Mouse (Mus musculus) B cell, adult 62 days (primary cell): Measurements from ENCODE around the gene Car14. TPM values are rescaled to one million over a fixed set of nuclear protein-coding genes. Genes with fewer than 3 reads are reported as not detected.

Experiments
- total RNA-seq: library from RNA; stranded (reverse); gene quantifications from 4 replicates; pipeline ENCODE4 v1.2.4, GENCODE M21; 2023

Car14 gene
- not detected in 4 replicates for total RNA-seq

DNA sequence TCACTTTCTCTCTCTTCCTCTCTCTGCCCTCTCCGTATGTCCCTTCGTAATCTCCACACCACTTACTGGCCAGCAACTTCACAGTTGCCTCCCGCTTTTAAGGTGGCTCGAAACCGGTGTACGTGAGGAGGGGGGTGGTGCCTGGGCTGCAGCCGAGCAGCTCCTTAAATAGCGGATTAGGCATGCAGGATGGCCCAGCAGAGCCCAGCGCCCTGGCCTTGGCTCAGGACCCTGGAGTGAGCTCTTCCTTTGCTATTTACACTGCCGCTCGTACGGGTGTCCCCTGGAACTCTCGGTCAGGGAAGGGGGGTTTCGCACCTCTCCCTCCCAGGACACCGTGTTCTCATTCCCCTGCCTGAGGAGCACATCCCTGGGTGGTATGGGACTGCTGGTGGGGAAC, at the start of gene Car14:
Gene Car14 (minus strand): TSS at position 124 of the 400 bp plus-strand sequence.

DNA sequence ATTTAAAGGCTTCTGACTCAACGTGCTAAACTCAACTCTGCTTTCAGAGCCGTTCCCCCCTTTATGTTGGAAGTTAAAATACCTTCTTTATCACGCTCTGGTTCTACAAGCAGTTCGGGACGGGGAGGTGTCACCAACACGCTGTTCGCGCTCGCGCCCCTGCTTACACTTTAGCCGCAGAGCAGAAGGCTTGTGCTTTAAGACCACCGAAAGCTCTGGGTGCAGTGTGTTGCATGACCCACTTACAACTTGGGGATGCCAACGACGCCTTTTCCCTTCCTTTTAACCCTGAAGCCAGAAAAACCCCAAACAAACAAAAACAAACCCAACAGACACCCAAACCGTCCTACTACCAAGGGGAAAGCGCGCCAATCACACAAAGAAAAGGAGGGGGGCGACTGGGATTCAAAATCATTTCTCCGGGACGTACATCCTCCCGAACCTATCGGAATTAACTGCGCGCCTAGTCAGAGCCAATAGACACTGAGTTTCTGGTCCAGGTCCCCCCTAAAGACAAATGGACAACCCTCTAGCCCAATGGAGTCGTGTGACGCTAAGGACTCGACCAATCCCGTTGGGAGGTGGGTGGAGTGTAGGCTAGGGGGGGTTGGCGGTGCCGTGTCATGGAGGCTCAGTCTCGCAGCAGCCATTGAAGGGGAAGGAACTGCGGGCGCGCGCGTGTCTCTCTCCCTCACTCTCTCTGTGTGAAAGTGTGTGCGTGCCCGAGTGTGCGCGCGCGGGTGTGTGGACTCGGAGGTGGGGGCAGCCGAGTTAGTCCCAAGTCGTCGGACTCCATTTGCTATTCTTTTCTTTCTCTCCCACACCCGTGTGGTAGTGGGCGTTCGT, 24.4 kb upstream of the Car14 start, which contains the start of gene Anp32e:
Gene Anp32e (plus strand): TSS at position 589 of the 846 bp plus-strand sequence.

DNA sequence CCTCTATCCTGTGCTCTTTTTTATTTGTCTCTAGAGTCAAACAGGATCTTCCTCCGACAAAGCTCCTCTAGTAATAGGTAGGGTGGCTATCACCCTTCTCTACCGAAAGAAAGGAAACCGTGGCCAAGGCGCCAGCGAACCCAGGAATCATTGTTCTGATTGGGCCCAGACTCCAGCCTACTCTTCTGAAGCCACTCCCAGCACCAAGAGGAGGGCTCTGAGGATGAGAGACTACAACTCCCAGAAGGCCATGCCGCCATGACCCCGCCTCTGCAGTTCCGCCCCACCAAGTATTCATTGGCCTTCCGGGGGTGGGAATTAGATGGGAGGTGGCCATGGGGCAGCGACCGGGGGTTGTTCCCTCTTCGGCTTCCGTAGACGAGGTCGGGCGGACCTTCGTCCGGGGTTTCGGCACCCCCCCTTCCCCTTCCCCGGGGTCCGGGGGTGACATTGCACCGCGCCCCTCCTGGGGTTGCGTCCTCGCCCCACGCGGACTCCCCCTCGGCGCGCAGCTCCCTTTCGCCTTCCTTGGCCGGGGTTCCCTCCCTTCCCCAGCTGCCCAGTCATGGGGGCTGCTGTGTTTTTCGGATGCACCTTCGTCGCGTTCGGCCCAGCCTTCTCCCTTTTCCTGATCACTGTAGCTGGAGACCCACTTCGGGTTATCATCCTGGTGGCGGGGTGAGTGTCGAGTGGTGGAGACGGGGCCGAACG, 10.7 kb downstream of the Car14 start, which contains the start of gene Aph1a:
Gene Aph1a (plus strand): TSS at position 364 of the 711 bp plus-strand sequence.

DNA sequence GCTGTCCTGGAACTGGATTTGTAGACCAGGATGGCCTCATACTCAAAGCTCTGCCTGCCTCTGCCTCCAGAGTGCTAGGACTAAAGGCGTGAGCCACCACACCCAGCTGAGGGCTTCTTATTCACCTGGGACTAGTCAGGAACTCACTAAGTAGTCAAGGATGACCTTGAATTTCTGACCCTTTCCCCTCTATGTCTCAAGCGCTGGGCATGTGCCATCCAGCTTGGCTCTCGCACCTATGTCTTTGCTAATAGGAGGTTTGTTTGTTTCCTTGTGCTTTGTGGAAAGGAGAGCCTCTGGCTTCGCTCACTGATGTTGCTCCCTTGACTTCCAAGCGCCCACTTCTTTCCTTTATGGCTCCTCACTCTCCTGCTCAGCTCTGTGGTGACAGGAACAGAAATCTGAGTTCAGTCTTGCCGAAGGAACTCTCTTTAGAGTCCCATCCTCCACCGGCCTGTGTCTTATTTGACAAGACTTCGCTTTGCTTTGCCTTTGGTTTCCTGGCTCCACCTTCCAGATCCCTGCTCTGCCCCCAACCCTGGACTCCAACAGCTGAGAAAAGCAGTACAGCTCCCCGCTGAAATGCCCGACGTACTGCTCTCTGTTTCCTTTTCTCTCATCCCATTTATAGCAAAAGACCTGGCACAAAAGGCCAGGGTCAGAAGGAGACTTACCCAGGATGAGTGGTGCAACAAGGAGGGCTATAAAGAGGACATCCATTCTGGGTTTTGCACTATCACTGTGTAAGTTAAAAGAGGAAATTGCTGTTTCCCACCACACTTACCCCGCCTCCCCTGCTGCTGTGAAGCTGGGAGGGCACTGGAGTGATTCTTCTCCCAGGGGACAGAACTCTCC, 13.1 kb downstream of the Car14 start, which contains the start of gene BC028528:
Gene BC028528 (minus strand): TSS at position 795 of the 855 bp plus-strand sequence.

DNA sequence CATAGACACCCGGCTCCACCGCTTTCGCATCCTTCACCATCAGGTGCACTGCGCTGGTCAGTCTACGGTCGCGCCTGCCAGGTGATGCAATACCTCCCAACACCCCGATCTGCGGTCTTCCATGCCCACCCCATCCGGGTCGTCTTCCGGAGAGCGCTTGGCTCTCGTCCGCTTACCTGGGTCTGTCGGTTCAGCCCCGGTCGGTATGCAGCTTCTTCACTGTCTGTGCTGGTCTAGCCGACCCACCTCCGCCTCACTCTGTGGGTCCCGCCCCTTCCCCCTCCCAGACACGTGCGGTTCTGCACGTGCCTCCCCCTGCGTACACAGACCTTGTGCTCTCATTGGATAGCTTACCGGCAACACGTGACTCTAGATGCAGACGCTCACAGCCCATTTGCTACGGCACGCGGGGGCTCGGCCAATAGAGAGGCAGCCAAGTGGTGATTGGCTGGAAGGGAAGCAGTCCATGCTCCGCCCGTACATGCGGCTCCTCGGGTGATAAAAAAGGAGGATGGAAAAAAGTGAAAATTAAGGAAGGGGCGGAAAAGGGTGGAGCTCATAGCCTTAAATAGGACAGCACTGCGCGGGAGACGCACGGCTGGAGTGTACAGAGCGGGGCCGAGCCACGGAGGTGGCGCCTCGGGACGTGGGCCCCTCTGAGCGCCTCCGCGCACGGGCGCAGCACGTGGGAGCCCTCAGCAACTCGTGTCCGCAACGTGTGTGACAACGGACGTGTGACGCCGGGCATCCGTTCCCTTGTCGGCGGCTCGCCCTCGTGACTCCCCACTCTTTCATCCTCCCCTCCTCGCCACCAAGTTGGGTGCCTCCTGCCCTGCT, 22.3 kb downstream of the Car14 start, which contains the start of gene Ciart:
Gene Ciart (minus strand): TSS at position 273 of the 837 bp plus-strand sequence.

DNA sequence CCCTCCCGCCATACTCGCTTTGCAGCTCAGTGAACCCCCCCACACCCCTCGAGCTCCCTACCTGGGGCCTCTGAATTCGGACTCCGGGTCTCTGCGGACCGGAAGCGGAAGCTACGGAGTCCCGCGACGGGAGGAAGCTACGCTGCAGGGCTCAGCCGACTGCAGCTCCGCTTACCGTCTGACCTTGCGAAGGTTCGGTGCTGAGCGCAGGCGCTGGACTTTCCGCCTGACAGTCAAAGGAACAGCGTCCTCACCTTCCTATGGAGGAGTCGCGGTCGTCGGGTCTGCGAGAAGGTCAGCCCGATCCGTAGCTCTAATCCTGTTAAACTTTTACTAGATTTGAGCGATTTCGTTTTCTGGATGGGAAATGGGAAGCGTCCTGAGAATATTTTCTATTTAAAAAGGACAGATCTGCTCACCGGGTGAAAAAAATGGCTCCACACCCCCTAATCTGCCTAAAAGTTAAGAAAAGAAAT, 33.1 kb downstream of the Car14 start, which contains the start of gene Mrps21:
Gene Mrps21 (minus strand): TSS at position 128 of the 476 bp plus-strand sequence.

DNA sequence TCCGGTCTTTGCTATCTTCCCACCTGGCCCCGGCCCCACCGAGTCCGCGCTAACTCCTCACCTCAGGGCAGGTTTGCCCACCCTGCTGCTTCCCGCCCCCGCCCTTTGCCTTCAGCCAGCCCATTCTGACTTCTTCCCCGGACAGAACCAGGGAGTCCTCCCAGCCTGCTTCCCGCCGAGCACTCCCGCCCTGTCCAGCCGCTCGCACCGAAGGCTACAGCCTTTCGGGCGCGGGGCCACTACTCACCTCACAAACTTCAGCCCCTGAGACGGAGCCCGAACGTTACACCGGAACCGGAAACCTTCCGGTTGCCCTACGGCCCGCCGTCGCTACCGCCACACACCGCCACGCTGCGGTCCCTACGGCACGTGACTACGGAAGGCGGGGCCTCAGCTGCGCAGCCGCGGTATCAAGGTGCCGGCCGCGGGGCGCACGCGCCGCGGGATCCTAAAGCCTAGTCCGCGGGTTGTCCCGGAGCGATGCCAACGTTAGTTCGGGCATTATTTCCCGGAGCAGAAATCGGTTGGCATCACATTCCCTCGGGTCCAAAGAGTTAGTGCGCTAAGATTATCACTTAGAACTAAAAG, 48.9 kb downstream of the Car14 start, which contains the start of gene Prpf3:
Gene Prpf3 (minus strand): TSS at position 384 of the 588 bp plus-strand sequence.

Other genes with a start within 250 kb of the Car14 start
- 366 to 452 TPM (median 394 TPM) in 4 replicates for gene Mcl1, start 245.9 kb downstream of the Car14 start, total RNA-seq
- 12.4 to 19.6 TPM (median 13.0 TPM) in 4 replicates for gene Adamtsl4, start 216.8 kb downstream of the Car14 start, total RNA-seq
- 5.4 to 8.5 TPM (median 7.0 TPM) in 4 replicates for gene Ecm1, start 165.1 kb downstream of the Car14 start, total RNA-seq
- 72.4 to 79.5 TPM (median 74.5 TPM) in 4 replicates for gene Tars2, start 144.5 kb downstream of the Car14 start, total RNA-seq
- gene Rprd2, start 85.8 kb downstream of the Car14 start, total RNA-seq = 94.1 to 102 TPM (median 101 TPM) in 4 replicates
- gene Prpf3, start 48.8 kb downstream of the Car14 start, total RNA-seq = 91.6 to 109 TPM (median 97.6 TPM) in 4 replicates
- gene Mrps21, start 33.2 kb downstream of the Car14 start, total RNA-seq = 90.6 to 114 TPM (median 96.0 TPM) in 4 replicates
- 239 to 260 TPM (median 248 TPM) in 4 replicates for gene Ciart, start 22.4 kb downstream of the Car14 start, total RNA-seq
- gene BC028528, start 12.7 kb downstream of the Car14 start, total RNA-seq = 56.7 to 71.3 TPM (median 66.1 TPM) in 4 replicates
- gene Aph1a, start 10.7 kb downstream of the Car14 start, total RNA-seq = 54.4 to 67.2 TPM (median 56.9 TPM) in 4 replicates
- gene Anp32e, start 24.6 kb upstream of the Car14 start, total RNA-seq = 98.0 to 114 TPM (median 107 TPM) in 4 replicates
- 189 to 205 TPM (median 195 TPM) in 4 replicates for gene Plekho1, start 91.3 kb upstream of the Car14 start, total RNA-seq
- 11.6 to 26.4 TPM (median 18.2 TPM) in 4 replicates for gene Vps45, start 153.8 kb upstream of the Car14 start, total RNA-seq
- 47.2 to 62.4 TPM (median 53.9 TPM) in 4 replicates for gene Otud7b, start 199.8 kb upstream of the Car14 start, total RNA-seq